ENCODE assay signal across 20 mouse cellular contexts in genomic region chr12:86857290-86857689, GRCm38 (mm10). TPM values are rescaled to one million over a fixed set of nuclear protein-coding genes. Genes with fewer than 3 reads are reported as not detected.
DNase-seq lines count a peak whose midpoint lies in the region; ATAC-seq lines count a peak whose summit lies in the region.
"Had no signal": no experiment of that assay in that cellular context is flagged by ENCODE, and none has a peak within 500 bp of the region (broad histone marks: within the 10 kb centered on the region; RNA-seq: fewer than 3 reads in every experiment).

No protein-coding gene starts in this region.

- peak; percentile 52 to 64 for DNase-seq in cerebellum, postnatal 10 days
- no peak for DNase-seq in heart, embryonic 10.5 days (ENCODE audit: low spot score)
- DNase-seq in brain, adult 2 months (ENCODE audit: low read depth, low spot score), result peak; percentile 70
- DNase-seq in heart, postnatal 10 days, result peak; percentile 62 to 67
- DNase-seq in forebrain, embryonic 10.5 days (ENCODE audit: extremely low spot score, low spot score), result no peak
- DNase-seq in layer of hippocampus, postnatal 14 days (ENCODE audit: low spot score in 2 of 2), result no peak
- DNase-seq: adrenal gland, adult 2 months; cerebellum, adult 11 months; kidney, adult 8-10 months; liver, embryonic 13.5 days; lung, embryonic 14.5 days; right cerebral cortex, adult 18-20 months; thymus, postnatal 14 days had no signal

- no peak overlapping the region for H3K4me3 ChIP-seq in heart, embryonic 13.5 days
- no peak overlapping the region for H3K4me3 ChIP-seq in heart, embryonic 10.5 days
- no peak overlapping the region for H3K4me3 ChIP-seq in forebrain, embryonic 10.5 days
- H3K4me3 ChIP-seq: forebrain, embryonic 12.5 days; limb, embryonic 13.5 days; liver, embryonic 13.5 days; neural tube, embryonic 12.5 days had no signal

- intact Hi-C loops in heart, postnatal 10 days (cut with DNase I), result loop anchor here (2.0 kb wide), 2 partner anchors 18 to 26 kb away; no protein-coding TSS in a partner anchor

- no peaks in the 10 kb centered on the region for H3K9me3 ChIP-seq in heart, embryonic 13.5 days
- H3K9me3 ChIP-seq in heart, embryonic 10.5 days, result no peaks in the 10 kb centered on the region
- H3K9me3 ChIP-seq in forebrain, embryonic 10.5 days, result no peaks in the 10 kb centered on the region
- H3K9me3 ChIP-seq: forebrain, embryonic 12.5 days; limb, embryonic 13.5 days; liver, embryonic 13.5 days; neural tube, embryonic 12.5 days had no signal

- no peak for ATAC-seq in cerebellum, adult (ENCODE audit: insufficient number of reproducible peaks, low FRiP score, low TSS enrichment)
- ATAC-seq in heart, embryonic 13.5 days (ENCODE audit: extremely low read depth, insufficient number of reproducible peaks, low FRiP score, low TSS enrichment), result no peak

- H3K27me3 ChIP-seq in heart, embryonic 13.5 days (replicated peaks), result no peaks in the 10 kb centered on the region
- H3K27me3 ChIP-seq in heart, embryonic 10.5 days (ENCODE audit: insufficient read depth, poor library complexity, severe bottlenecking), result no peaks in the 10 kb centered on the region
- H3K27me3 ChIP-seq in forebrain, embryonic 10.5 days (ENCODE audit: poor library complexity, severe bottlenecking), result no peaks in the 10 kb centered on the region
- H3K27me3 ChIP-seq: CH12.LX; limb, embryonic 13.5 days; liver, embryonic 13.5 days; neural tube, embryonic 12.5 days had no signal

- no peak overlapping the region for H3K4me2 ChIP-seq in heart, embryonic 13.5 days
- H3K4me2 ChIP-seq: forebrain, embryonic 12.5 days; limb, embryonic 13.5 days; liver, embryonic 13.5 days; lung, embryonic 14.5 days; midbrain, embryonic 11.5 days; neural tube, embryonic 12.5 days had no signal

- peak overlapping the region; percentile 0; the same call in 1 of the 2 replicates for H3K9ac ChIP-seq in heart, embryonic 13.5 days
- H3K9ac ChIP-seq: forebrain, embryonic 12.5 days; limb, embryonic 13.5 days; liver, embryonic 13.5 days; lung, embryonic 14.5 days; neural tube, embryonic 12.5 days had no signal

- H3K4me1 ChIP-seq in heart, embryonic 13.5 days, result peaks cover 58% of the 10 kb centered on the region
- H3K4me1 ChIP-seq in heart, embryonic 10.5 days, result peaks cover 56% of the 10 kb centered on the region
- H3K4me1 ChIP-seq in forebrain, embryonic 10.5 days, result peaks cover 32% of the 10 kb centered on the region

- no peaks in the 10 kb centered on the region for H3K36me3 ChIP-seq in heart, embryonic 13.5 days
- no peaks in the 10 kb centered on the region for H3K36me3 ChIP-seq in heart, embryonic 10.5 days
- H3K36me3 ChIP-seq in forebrain, embryonic 10.5 days (replicated peaks), result no peaks in the 10 kb centered on the region
- H3K36me3 ChIP-seq: forebrain, embryonic 12.5 days; limb, embryonic 13.5 days; liver, embryonic 13.5 days; neural tube, embryonic 12.5 days had no signal

- peak overlapping the region; percentile 72 for H3K27ac ChIP-seq in heart, embryonic 13.5 days (replicated peaks)
- H3K27ac ChIP-seq in heart, embryonic 10.5 days, result no peak overlapping the region; the same call in 1 of the 2 replicates
- no peak overlapping the region for H3K27ac ChIP-seq in forebrain, embryonic 10.5 days
- H3K27ac ChIP-seq: forebrain, embryonic 12.5 days; limb, embryonic 13.5 days; liver, embryonic 13.5 days; neural tube, embryonic 12.5 days had no signal

- WGBS in heart, embryonic 13.5 days, result 58% methylated on average over 8 of the region's 8 CpGs
- 65% methylated on average over 8 of the region's 8 CpGs for WGBS in heart, embryonic 10.5 days
- 91% methylated on average over 8 of the region's 8 CpGs for WGBS in forebrain, embryonic 10.5 days

RNA-seq across cellular contexts. Expression of gene Irf2bpl, which starts 27.3 kb away (rescaled TPM):
- polyA plus RNA-seq in heart, embryonic 13.5 days (2015; fragmentation: Nextera tagmentation; extraction: Ambion mirVana), result 32.7 and 34.1 TPM in 2 replicates
- 28.7 and 35.3 TPM in 2 replicates for polyA plus RNA-seq in heart, embryonic 10.5 days (2016; fragmentation: Nextera tagmentation; extraction: Ambion mirVana)
- 10 to 100 TPM; 60.3 to 67.5 TPM for total RNA-seq in heart, postnatal 10 days (2021)
- polyA plus RNA-seq in forebrain, embryonic 10.5 days (2016; fragmentation: Nextera tagmentation; extraction: Ambion mirVana), result 20.5 and 22.6 TPM in 2 replicates
- total RNA-seq in layer of hippocampus, postnatal 14 days (2021), result 10 to 100 TPM; 64.9 to 65.1 TPM

Comparison
In these comparisons a context has a peak if more than half of its experiments do, and no peak if none do; other contexts are left out.
1. DNase-seq: peak in cerebellum, postnatal 10 days (2 of 2), brain, adult 2 months (single experiment) and heart, postnatal 10 days (2 of 2); none in heart, embryonic 10.5 days (single experiment), forebrain, embryonic 10.5 days (single experiment) and layer of hippocampus, postnatal 14 days (0 of 2).